Mouse (Mus musculus): ENCODE results near the gene Eif3d. TPM values are rescaled to one million over a fixed set of nuclear protein-coding genes. Genes with fewer than 3 reads are reported as not detected.

The Eif3d gene
- polyA plus RNA-seq, 1 experiment from 2014 or later, result 234 TPM

- ATAC-seq (ENCODE audit: low FRiP score), result peak; percentile 18; the same call in 1 of the 2 replicates
- Histone ChIP-seq H3K27me3 (0 out of 2 replicates have a peak, but pooled peaks cover 3% of the 10 kb centered on the region), H3K9me3 (no peaks in the 10 kb centered on the region), H3K27ac (peak overlapping the region; percentile 99), H3K4me1 (peaks cover 23% of the 10 kb centered on the region), H3K9ac (peak overlapping the region; percentile 97), H3K4me3 (replicated peaks) (peak overlapping the region; percentile 92), H3K4me2 (peak overlapping the region; percentile 95), H3K36me3 (replicated peaks) (peaks cover 38% of the 10 kb centered on the region)
- WGBS, result 4% methylated on average over 15 of the region's 15 CpGs
These were observed 608 bp downstream of the Eif3d start for GRCm38 (mm10) chr15:77969940-77970469.

- no peak overlapping the region for H3K9ac ChIP-seq
- no peaks in the 10 kb centered on the region for H3K27me3 ChIP-seq
- 86% methylated on average over 9 of the region's 9 CpGs for WGBS
- peaks cover 15% of the 10 kb centered on the region for H3K4me1 ChIP-seq
- peaks cover 86% of the 10 kb centered on the region for H3K36me3 ChIP-seq (replicated peaks)
- no peak for ATAC-seq (ENCODE audit: low FRiP score)
- no peak overlapping the region for H3K4me3 ChIP-seq (replicated peaks)
- no peak overlapping the region for H3K4me2 ChIP-seq
- H3K9me3 ChIP-seq, result no peaks in the 10 kb centered on the region
- H3K27ac ChIP-seq, result no peak overlapping the region
These were observed 5.5 kb downstream of the Eif3d start for GRCm38 (mm10) chr15:77965117-77965528.

- peaks cover under 1% of the 10 kb centered on the region; the same call in 1 of the 2 replicates for H3K4me1 ChIP-seq
- WGBS, result 96% methylated on average over 5 of the region's 5 CpGs
These were observed 8.2 kb downstream of the Eif3d start for GRCm38 (mm10) chr15:77962447-77962846.

GRCm38 (mm10) chr15:77960693-77961092 lies 9.9 kb downstream of the Eif3d start:
- Histone ChIP-seq H3K4me3 (replicated peaks) (no peak overlapping the region), H3K9me3 (no peaks in the 10 kb centered on the region), H3K27me3 (peaks cover 8% of the 10 kb centered on the region; the same call in 1 of the 2 replicates), H3K9ac (no peak overlapping the region), H3K4me1 (peaks cover 17% of the 10 kb centered on the region), H3K4me2 (no peak overlapping the region), H3K36me3 (replicated peaks) (peaks cover 77% of the 10 kb centered on the region), H3K27ac (no peak overlapping the region)
- ATAC-seq (ENCODE audit: low FRiP score), result no peak
- WGBS, result 91% methylated on average over 6 of the region's 6 CpGs

More at GRCm38 (mm10) chr15:77962447-77962846, 8.2 kb downstream of the Eif3d start:
- no peak for ATAC-seq (ENCODE audit: low FRiP score)
- Histone ChIP-seq H3K9me3 (no peaks in the 10 kb centered on the region), H3K4me3 (replicated peaks) (no peak overlapping the region), H3K4me2 (no peak overlapping the region), H3K27ac (no peak overlapping the region), H3K9ac (no peak overlapping the region), H3K36me3 (replicated peaks) (peaks cover 95% of the 10 kb centered on the region), H3K27me3 (0 out of 2 replicates have a peak, but pooled peaks cover 5% of the 10 kb centered on the region)

- H3K36me3 ChIP-seq (replicated peaks), result peaks cover 51% of the 10 kb centered on the region
- no peak overlapping the region for H3K9ac ChIP-seq
- peaks cover 14% of the 10 kb centered on the region for H3K27me3 ChIP-seq
- 68% methylated on average over 3 of the region's 3 CpGs for WGBS
- no peak for ATAC-seq (ENCODE audit: low FRiP score)
- H3K27ac ChIP-seq, result no peak overlapping the region
- H3K4me2 ChIP-seq, result no peak overlapping the region
- no peak overlapping the region for H3K4me3 ChIP-seq (replicated peaks)
- peaks cover 24% of the 10 kb centered on the region for H3K4me1 ChIP-seq
- no peaks in the 10 kb centered on the region for H3K9me3 ChIP-seq
These were observed 12.5 kb downstream of the Eif3d start for GRCm38 (mm10) chr15:77958071-77958470.

GRCm38 (mm10) chr15:77957625-77958024 lies 13.0 kb downstream of the Eif3d start:
- H3K36me3 ChIP-seq (replicated peaks), result peaks cover 50% of the 10 kb centered on the region
- ATAC-seq (ENCODE audit: low FRiP score), result no peak
- 51% methylated on average over 5 of the region's 5 CpGs for WGBS
- H3K9me3 ChIP-seq, result no peaks in the 10 kb centered on the region
- no peak overlapping the region for H3K9ac ChIP-seq
- H3K4me2 ChIP-seq, result no peak overlapping the region
- H3K4me1 ChIP-seq, result peaks cover 24% of the 10 kb centered on the region
- H3K27ac ChIP-seq, result no peak overlapping the region
- H3K4me3 ChIP-seq (replicated peaks), result no peak overlapping the region
- peaks cover 14% of the 10 kb centered on the region for H3K27me3 ChIP-seq

GRCm38 (mm10) chr15:77956404-77956901 lies 14.2 kb downstream of the Eif3d start, which contains the start of gene Foxred2:
Foxred2 (minus strand) TSS chr15:77956722.
- Histone ChIP-seq H3K4me3 (replicated peaks) (peak within 1 kb of the TSS; percentile 60), H3K27ac (peak within 1 kb of the TSS; percentile 66), H3K4me1 (peaks cover 24% of the 10 kb centered on the region), H3K9ac (peak within 1 kb of the TSS; percentile 51), H3K36me3 (replicated peaks) (peaks cover 48% of the 10 kb centered on the region), H3K9me3 (no peaks in the 10 kb centered on the region), H3K4me2 (peak within 1 kb of the TSS; percentile 79), H3K27me3 (peaks cover 14% of the 10 kb centered on the region)
- under 1% methylated on average over 39 of the region's 39 CpGs for WGBS
- peak; percentile 95 for ATAC-seq (ENCODE audit: low FRiP score)

- H3K36me3 ChIP-seq (replicated peaks), result peaks cover 45% of the 10 kb centered on the region
- no peak overlapping the region; the same call in 1 of the 2 replicates for H3K27ac ChIP-seq
- H3K4me1 ChIP-seq, result peaks cover 24% of the 10 kb centered on the region
- no peaks in the 10 kb centered on the region for H3K9me3 ChIP-seq
- peaks cover 14% of the 10 kb centered on the region for H3K27me3 ChIP-seq
- peak overlapping the region; percentile 79 for H3K4me2 ChIP-seq
- WGBS, result 11% methylated on average over 52 of the region's 52 CpGs
- H3K4me3 ChIP-seq (replicated peaks), result peak overlapping the region; percentile 60
- ATAC-seq (ENCODE audit: low FRiP score), result peak; percentile 61
- peak overlapping the region; percentile 51 for H3K9ac ChIP-seq
These were observed 14.9 kb downstream of the Eif3d start for GRCm38 (mm10) chr15:77955440-77956403.

- H3K9ac ChIP-seq, result no peak overlapping the region
- peaks cover 24% of the 10 kb centered on the region for H3K4me1 ChIP-seq
- WGBS, result 86% methylated on average over 2 of the region's 2 CpGs
- H3K27me3 ChIP-seq, result peaks cover 14% of the 10 kb centered on the region
- no peaks in the 10 kb centered on the region for H3K9me3 ChIP-seq
- no peak for ATAC-seq (ENCODE audit: low FRiP score)
- no peak overlapping the region for H3K27ac ChIP-seq
- H3K4me3 ChIP-seq (replicated peaks), result no peak overlapping the region
- H3K4me2 ChIP-seq, result no peak overlapping the region
- peaks cover 31% of the 10 kb centered on the region for H3K36me3 ChIP-seq (replicated peaks)
These were observed 16.3 kb downstream of the Eif3d start for GRCm38 (mm10) chr15:77954362-77954761.

GRCm38 (mm10) chr15:77952921-77953320 lies 17.7 kb downstream of the Eif3d start:
- H3K4me1 ChIP-seq, result peaks cover 24% of the 10 kb centered on the region
- no peak for ATAC-seq (ENCODE audit: low FRiP score)
- no peak overlapping the region for H3K9ac ChIP-seq
- H3K4me2 ChIP-seq, result no peak overlapping the region
- 0 out of 2 replicates have a peak, but pooled peaks cover 17% of the 10 kb centered on the region for H3K36me3 ChIP-seq (replicated peaks)
- H3K9me3 ChIP-seq, result no peaks in the 10 kb centered on the region
- no peak overlapping the region for H3K4me3 ChIP-seq (replicated peaks)
- H3K27me3 ChIP-seq, result peaks cover 11% of the 10 kb centered on the region
- WGBS, result 90% methylated on average over 3 of the region's 3 CpGs
- H3K27ac ChIP-seq, result no peak overlapping the region

GRCm38 (mm10) chr15:77949061-77949460 lies 21.6 kb downstream of the Eif3d start:
- no peak overlapping the region for H3K9ac ChIP-seq
- peaks cover 46% of the 10 kb centered on the region for H3K36me3 ChIP-seq (replicated peaks)
- WGBS, result 92% methylated on average over 7 of the region's 7 CpGs
- no peak overlapping the region for H3K4me3 ChIP-seq (replicated peaks)
- ATAC-seq (ENCODE audit: low FRiP score), result no peak
- no peak overlapping the region for H3K27ac ChIP-seq
- no peak overlapping the region for H3K4me2 ChIP-seq
- no peaks in the 10 kb centered on the region for H3K9me3 ChIP-seq
- H3K4me1 ChIP-seq, result no peaks in the 10 kb centered on the region
- H3K27me3 ChIP-seq, result no peaks in the 10 kb centered on the region

- H3K36me3 ChIP-seq (replicated peaks), result peaks cover 53% of the 10 kb centered on the region
- no peak overlapping the region for H3K4me3 ChIP-seq (replicated peaks)
- no peaks in the 10 kb centered on the region for H3K27me3 ChIP-seq
- no peak overlapping the region for H3K4me2 ChIP-seq
- ATAC-seq (ENCODE audit: low FRiP score), result no peak
- no peak overlapping the region for H3K9ac ChIP-seq
- H3K9me3 ChIP-seq, result no peaks in the 10 kb centered on the region
- H3K27ac ChIP-seq, result no peak overlapping the region
- WGBS, result 87% methylated on average over 4 of the region's 4 CpGs
- no peaks in the 10 kb centered on the region for H3K4me1 ChIP-seq
These were observed 24.9 kb downstream of the Eif3d start for GRCm38 (mm10) chr15:77945711-77946110.
